Mouse (Mus musculus) kidney, embryonic 16.5 days (tissue): ENCODE measurements around the gene Ulk4. TPM values are rescaled to one million over a fixed set of nuclear protein-coding genes. Genes with fewer than 3 reads are reported as not detected.

Experiments
- microRNA-seq: library from miRNA; unstranded; fragments of <30 nt; microRNA quantifications from one replicate; pipeline ENCODE4, GENCODE M21; 2016
- polyA plus RNA-seq: library from polyadenylated mRNA; unstranded; fragments of >200 nt; fragmentation: Nextera tagmentation; extraction: Ambion mirVana; gene quantifications from 2 replicates; pipeline ENCODE4 v1.2.1, GENCODE M21; 2015

The Ulk4 gene
- polyA plus RNA-seq, 1 experiment from 2014 or later: 148 TPM

Small RNA genes lying within 50 kb of the gene (microRNA-seq; reads per million reads assigned to microRNA genes)
- gene Mir7090: not detected

Other genes with a start within 250 kb of the Ulk4 start
- 16.2 and 17.7 TPM in 2 replicates for gene Trak1, start 20.3 kb upstream of the Ulk4 start, polyA plus RNA-seq
- gene Cck, start 218.5 kb upstream of the Ulk4 start, polyA plus RNA-seq: 2.8 and 3.6 TPM in 2 replicates